In the genomic region with DNA sequence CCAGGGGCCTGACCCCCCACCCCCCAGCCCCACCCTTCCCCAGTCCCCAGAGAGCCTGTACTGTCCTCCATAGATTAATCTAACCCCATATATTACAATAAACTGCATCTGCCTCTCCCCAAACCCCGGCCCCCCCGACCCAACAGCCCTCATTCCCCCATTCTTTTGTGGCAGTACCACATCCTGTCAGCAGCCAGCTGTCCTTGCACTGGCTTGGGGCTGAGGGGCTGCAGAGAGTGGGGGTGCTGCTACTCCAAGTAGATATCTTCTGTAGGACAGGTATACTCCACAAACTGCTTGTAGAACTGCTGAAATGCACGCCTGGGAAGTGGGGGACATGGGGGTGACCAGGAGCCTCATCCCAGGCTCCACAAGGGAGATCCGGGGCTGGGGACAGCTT, we compare ENCODE assay signal across 20 mouse cellular contexts. TPM values are rescaled to one million over a fixed set of nuclear protein-coding genes. Genes with fewer than 3 reads are reported as not detected.
DNase-seq lines count a peak whose midpoint lies in the region; TF ChIP-seq lines count a peak whose summit lies in the region.
"Had no signal": no experiment of that assay in that cellular context is flagged by ENCODE, and none has a peak within 500 bp of the region (broad histone marks: within the 10 kb centered on the region; RNA-seq: fewer than 3 reads in every experiment).

No protein-coding gene starts in this region.

- no peak for TF ChIP-seq POLR2A in thymus, adult 2 months (IDR thresholded peaks at IDR 0.05; ENCODE audit: control insufficient read depth, extremely low read depth, insufficient read depth, low read length, poor library complexity)

- H3K27ac ChIP-seq in thymus, adult 2 months (ENCODE audit: control insufficient read depth, insufficient read depth, low read length), result no peak overlapping the region
- H3K27ac ChIP-seq: embryonic facial prominence, embryonic 12.5 days; embryonic facial prominence, embryonic 15.5 days; gastrocnemius, adult 2 months; heart, embryonic 13.5 days; hindbrain, embryonic 14.5 days had no signal

- WGBS in thymus, adult 2 months, result 29% methylated on average over 4 of the region's 4 CpGs

- DNase-seq in cerebellum, adult 9-11 months, result peak; percentile 30
- no peak for DNase-seq in cerebellum, postnatal 14 days
- peak; percentile 26 for DNase-seq in thymus, adult 2 months
- no peak for DNase-seq in thymus, adult 18-20 months
- peak; percentile 26 to 58 for DNase-seq in thymus, postnatal 36 days
- no peak for DNase-seq in layer of hippocampus, adult 11-12 months (ENCODE audit: low spot score)
- no peak for DNase-seq in heart, adult 9 months (ENCODE audit: low spot score in 2 of 2)
- DNase-seq: adrenal gland, adult 8-10 months; adrenal gland, postnatal 25 days; cerebellum, adult 8-10 months; forebrain, postnatal 0 days; gastrocnemius, adult 2 months; gastrocnemius, postnatal 14 days; heart, postnatal 14 days; heart, postnatal 4 days had no signal

- no peak for TF ChIP-seq CTCF in thymus, adult 2 months (IDR thresholded peaks at IDR 0.05; ENCODE audit: borderline replicate concordance, control insufficient read depth, extremely low read depth, insufficient read depth, low read length, poor library complexity)

- peaks cover 7% of the 10 kb centered on the region; the same call in 1 of the 2 replicates for H3K27me3 ChIP-seq in thymus, adult 2 months (ENCODE audit: control insufficient read depth, insufficient read depth, low read length)
- H3K27me3 ChIP-seq: embryonic facial prominence, embryonic 12.5 days; embryonic facial prominence, embryonic 15.5 days had no signal

- no peak overlapping the region for H3K4me3 ChIP-seq in thymus, adult 2 months (ENCODE audit: control insufficient read depth, insufficient read depth, low read length)
- H3K4me3 ChIP-seq: embryonic facial prominence, embryonic 12.5 days; embryonic facial prominence, embryonic 15.5 days; gastrocnemius, adult 2 months; heart, embryonic 13.5 days had no signal

- H3K36me3 ChIP-seq in thymus, adult 2 months (ENCODE audit: control insufficient read depth, insufficient read depth, low read length), result peaks cover 19% of the 10 kb centered on the region

- peaks cover 27% of the 10 kb centered on the region for H3K4me1 ChIP-seq in thymus, adult 2 months (replicated peaks; ENCODE audit: control insufficient read depth, insufficient read depth, low read length)

RNA-seq across cellular contexts. Expression of a gene that starts 1.8 kb away (rescaled TPM):
- 6.4 and 9.0 TPM in 2 replicates for polyA plus RNA-seq in thymus, adult 2 months (2012; rRNA removed)

RNA-seq across cellular contexts. Expression of a gene that starts 9.4 kb away (rescaled TPM):
- 10.4 and 13.9 TPM in 2 replicates for polyA plus RNA-seq in thymus, adult 2 months (2012; rRNA removed)
- polyA plus RNA-seq: activated CD4-positive, CD25-positive, alpha-beta regulatory T cell, adult 4 months had no signal

RNA-seq across cellular contexts. Expression of a gene that starts 9.6 kb away (rescaled TPM):
- 76.1 and 78.0 TPM in 2 replicates for polyA plus RNA-seq in thymus, adult 2 months (2012; rRNA removed)

RNA-seq across cellular contexts. Expression of a gene that starts 17.0 kb away (rescaled TPM):
- polyA plus RNA-seq in thymus, adult 2 months (2012; rRNA removed), result 10.6 and 11.4 TPM in 2 replicates

RNA-seq across cellular contexts. Expression of a gene that starts 49.7 kb away (rescaled TPM):
- polyA plus RNA-seq in thymus, adult 2 months (2012; rRNA removed), result 16.2 and 19.6 TPM in 2 replicates

Comparison
In these comparisons a context has a peak if more than half of its experiments do, and no peak if none do; other contexts are left out.
1. DNase-seq: peak in cerebellum, adult 9-11 months (single experiment), thymus, adult 2 months (single experiment) and thymus, postnatal 36 days (2 of 2); none in cerebellum, postnatal 14 days (0 of 2), thymus, adult 18-20 months (0 of 2), layer of hippocampus, adult 11-12 months (single experiment) and heart, adult 9 months (0 of 2).